Mouse (Mus musculus): Measurements from ENCODE around the gene Rab11a. TPM values are rescaled to one million over a fixed set of nuclear protein-coding genes. Genes with fewer than 3 reads are reported as not detected.
"Not testable (repeated sequence)": the region's sequence is repeated elsewhere in the genome, so short reads cannot be mapped to it uniquely, and the experiment has no call there.

Rab11a gene
- polyA plus RNA-seq, 2 experiments, result 89.6 to 243 TPM

GRCm38 (mm10) chr9:64726454-64726853 is 11.1 kb downstream of the Rab11a start:
- Histone ChIP-seq H3K9me3 (ENCODE audit: control insufficient read depth, low read length) (no peaks in the 10 kb centered on the region), H3K36me3 (replicated peaks; ENCODE audit: control insufficient read depth, insufficient read depth, low read depth) (peaks cover 28% of the 10 kb centered on the region), H3K27ac (no peak overlapping the region), H3K27me3 (ENCODE audit: control insufficient read depth, insufficient read depth, low read length) (no peaks in the 10 kb centered on the region), H3K4me2 (ENCODE audit: low read depth) (no peak overlapping the region), H3K9ac (replicated peaks) (no peak overlapping the region), H3K4me3 (ENCODE audit: insufficient read depth in 1 of 2, low read depth in 2 of 2, low read length in 2 of 2) (no peak overlapping the region), H3K4me1 (replicated peaks; ENCODE audit: control insufficient read depth in 2 of 2, insufficient read depth in 2 of 2, low read length in 1 of 2) (peaks cover 0 to 6% of the 10 kb centered on the region in 2 experiments; a peak in 1 of 4 replicates)
- DNase-seq (ENCODE audit: low read depth in 3 of 3, low spot score in 3 of 3) (no peak), ATAC-seq (ENCODE audit: insufficient read depth) (no peak)
- TF ChIP-seq EP300 (IDR thresholded peaks at IDR 0.05; ENCODE audit: low read depth), result no peak
- TF ChIP-seq CTCF (IDR thresholded peaks at IDR 0.05; ENCODE audit: low read depth), result no peak
- 80% methylated on average over 5 of the region's 5 CpGs for WGBS (ENCODE audit: insufficient replicate concordance)

- WGBS (ENCODE audit: insufficient replicate concordance), result 70% methylated on average over 5 of the region's 5 CpGs
Measured at GRCm38 (mm10) chr9:64719526-64720163, 17.9 kb downstream of the Rab11a start.

GRCm38 (mm10) chr9:64710291-64710690 is 27.3 kb downstream of the Rab11a start:
- not testable (repeated sequence) for H3K9ac ChIP-seq (replicated peaks); H3K27ac ChIP-seq; H3K9me3 ChIP-seq (ENCODE audit: control insufficient read depth, low read length); H3K36me3 ChIP-seq (replicated peaks; ENCODE audit: control insufficient read depth, insufficient read depth, low read depth); DNase-seq (ENCODE audit: low read depth in 3 of 3, low spot score in 3 of 3); H3K27me3 ChIP-seq (ENCODE audit: control insufficient read depth, insufficient read depth, low read length); ATAC-seq (ENCODE audit: insufficient read depth); H3K4me2 ChIP-seq (ENCODE audit: low read depth); H3K4me1 ChIP-seq (replicated peaks; ENCODE audit: control insufficient read depth in 2 of 2, insufficient read depth in 2 of 2, low read length in 1 of 2); H3K4me3 ChIP-seq (ENCODE audit: insufficient read depth in 1 of 2, low read depth in 2 of 2, low read length in 2 of 2)
- WGBS (ENCODE audit: insufficient replicate concordance), result 90% methylated on average over 3 of the region's 5 CpGs

More at GRCm38 (mm10) chr9:64719526-64720163, 17.9 kb downstream of the Rab11a start:
- Histone ChIP-seq H3K4me1 (replicated peaks; ENCODE audit: control insufficient read depth in 2 of 2, insufficient read depth in 2 of 2, low read length in 1 of 2) (peaks cover 0 to under 1% of the 10 kb centered on the region in 2 experiments; a peak in 2 of 4 replicates), H3K9me3 (ENCODE audit: control insufficient read depth, low read length) (no peaks in the 10 kb centered on the region), H3K4me2 (ENCODE audit: low read depth) (no peak overlapping the region), H3K36me3 (replicated peaks; ENCODE audit: control insufficient read depth, insufficient read depth, low read depth) (peaks cover 17% of the 10 kb centered on the region), H3K4me3 (ENCODE audit: insufficient read depth in 1 of 2, low read depth in 2 of 2, low read length in 2 of 2) (no peak overlapping the region), H3K27ac (no peak overlapping the region), H3K27me3 (ENCODE audit: control insufficient read depth, insufficient read depth, low read length) (no peaks in the 10 kb centered on the region), H3K9ac (replicated peaks) (no peak overlapping the region)
- no peak for TF ChIP-seq EP300 (IDR thresholded peaks at IDR 0.05; ENCODE audit: low read depth)
- TF ChIP-seq CTCF (IDR thresholded peaks at IDR 0.05; ENCODE audit: low read depth), result no peak
- ATAC-seq (ENCODE audit: insufficient read depth) (no peak), DNase-seq (ENCODE audit: low read depth in 3 of 3, low spot score in 3 of 3) (no peak)

- WGBS (ENCODE audit: insufficient replicate concordance), result 70% methylated on average over 5 of the region's 5 CpGs
- ATAC-seq (ENCODE audit: insufficient read depth) (no peak), DNase-seq (ENCODE audit: low read depth in 3 of 3, low spot score in 3 of 3) (no peak)
- Histone ChIP-seq H3K36me3 (replicated peaks; ENCODE audit: control insufficient read depth, insufficient read depth, low read depth) (peaks cover 7% of the 10 kb centered on the region), H3K27ac (no peak overlapping the region), H3K4me1 (replicated peaks; ENCODE audit: control insufficient read depth in 2 of 2, insufficient read depth in 2 of 2, low read length in 1 of 2) (peaks cover 0 to 12% of the 10 kb centered on the region in 2 experiments; a peak in 2 of 4 replicates), H3K4me3 (ENCODE audit: insufficient read depth in 1 of 2, low read depth in 2 of 2, low read length in 2 of 2) (no peak overlapping the region), H3K4me2 (ENCODE audit: low read depth) (no peak overlapping the region), H3K27me3 (ENCODE audit: control insufficient read depth, insufficient read depth, low read length) (no peaks in the 10 kb centered on the region), H3K9ac (replicated peaks) (no peak overlapping the region), H3K9me3 (ENCODE audit: control insufficient read depth, low read length) (no peaks in the 10 kb centered on the region)
- TF ChIP-seq EP300 (IDR thresholded peaks at IDR 0.05; ENCODE audit: low read depth) (no peak), CTCF (IDR thresholded peaks at IDR 0.05; ENCODE audit: low read depth) (no peak)
Measured at GRCm38 (mm10) chr9:64704073-64704840, 33.3 kb downstream of the Rab11a start.

GRCm38 (mm10) chr9:64703420-64703965 is 34.1 kb downstream of the Rab11a start:
- peaks cover 0 to 12% of the 10 kb centered on the region in 2 experiments; a peak in 2 of 4 replicates for H3K4me1 ChIP-seq (replicated peaks; ENCODE audit: control insufficient read depth in 2 of 2, insufficient read depth in 2 of 2, low read length in 1 of 2)
- ATAC-seq (ENCODE audit: insufficient read depth) (no peak), DNase-seq (ENCODE audit: low read depth in 3 of 3, low spot score in 3 of 3) (no peak)
- H3K27me3 ChIP-seq (ENCODE audit: control insufficient read depth, insufficient read depth, low read length), result no peaks in the 10 kb centered on the region
- H3K4me3 ChIP-seq (ENCODE audit: insufficient read depth in 1 of 2, low read depth in 2 of 2, low read length in 2 of 2), result no peak overlapping the region
- no peaks in the 10 kb centered on the region for H3K9me3 ChIP-seq (ENCODE audit: control insufficient read depth, low read length)
- H3K27ac ChIP-seq, result no peak overlapping the region
- no peak overlapping the region for H3K9ac ChIP-seq (replicated peaks)
- no peak for TF ChIP-seq CTCF (IDR thresholded peaks at IDR 0.05; ENCODE audit: low read depth)
- TF ChIP-seq EP300 (IDR thresholded peaks at IDR 0.05; ENCODE audit: low read depth), result no peak
- no peak overlapping the region for H3K4me2 ChIP-seq (ENCODE audit: low read depth)
- peaks cover 7% of the 10 kb centered on the region for H3K36me3 ChIP-seq (replicated peaks; ENCODE audit: control insufficient read depth, insufficient read depth, low read depth)
